Mouse (Mus musculus) midbrain, embryonic 11.5 days (tissue): ENCODE measurements around the gene Mis12. TPM values are rescaled to one million over a fixed set of nuclear protein-coding genes. Genes with fewer than 3 reads are reported as not detected.

Experiments used
- ATAC-seq: fragments of 200-750 bp; cut with Nextera tagmentation; 2 replicates; pipeline ENCODE4 v1.8.0; 2017; ENCODE audit warnings: moderate TSS enrichment, moderate library complexity; ENCODE audit not compliant: low FRiP score
- DNase-seq: peaks from one replicate; pipeline ENCODE4 v3.0.0; 2015; ENCODE audit warnings: low spot score; ENCODE audit errors: missing footprints
- H3K27ac ChIP-seq: fragments of 300-500 bp; sonication (generic); 2 replicates; pipeline ENCODE4 v1.5.1; 2014; ENCODE audit warnings: low read depth, low read length
- H3K27me3 ChIP-seq: fragments of 300-500 bp; sonication (generic); 2 replicates; pipeline ENCODE4 v1.6.1; 2014; ENCODE audit warnings: mild to moderate bottlenecking, low read length, moderate library complexity, mixed read lengths; ENCODE audit not compliant: control insufficient read depth, insufficient read depth
- H3K36me3 ChIP-seq: fragments of 300-500 bp; sonication (generic); 2 replicates; pipeline ENCODE4 v1.6.1; 2014; ENCODE audit warnings: mild to moderate bottlenecking, low read length, moderate library complexity, mixed read lengths; ENCODE audit not compliant: control insufficient read depth, insufficient read depth
- H3K4me1 ChIP-seq: fragments of 300-500 bp; sonication (generic); 2 replicates; pipeline ENCODE4 v1.6.1; 2014; ENCODE audit warnings: low read length; ENCODE audit not compliant: control insufficient read depth, insufficient read depth
- H3K4me2 ChIP-seq: fragments of 300-500 bp; sonication (generic); 2 replicates; pipeline ENCODE4 v1.6.1; 2014; ENCODE audit warnings: mild to moderate bottlenecking, moderate library complexity
- H3K4me3 ChIP-seq: fragments of 300-500 bp; sonication (generic); 2 replicates; pipeline ENCODE4 v1.5.1; 2014; ENCODE audit warnings: low read depth, low read length
- H3K9ac ChIP-seq: fragments of 300-500 bp; sonication (generic); 2 replicates; pipeline ENCODE4 v1.6.1; 2014; ENCODE audit warnings: low read length
- H3K9me3 ChIP-seq: fragments of 300-500 bp; sonication (generic); 2 replicates; pipeline ENCODE4 v1.6.1; 2016; ENCODE audit warnings: low read length; ENCODE audit not compliant: control insufficient read depth
- WGBS: fragments of 180-500 bp; shearing (Covaris S2); extraction: QIAGEN DNeasy Blood & Tissue Kit; methylation state at CpG from one replicate; pipeline ENCODE4 v1.1.7; 2014; 5-methylcytosine and 5-hydroxymethylcytosine counted together
- polyA plus RNA-seq: library from polyadenylated mRNA; unstranded; fragments of >200 nt; fragmentation: Nextera tagmentation; extraction: Ambion mirVana; gene quantifications from 2 replicates; pipeline ENCODE4 v1.2.1, GENCODE M21; 2014

The Mis12 gene
- polyA plus RNA-seq, 1 experiment from 2014 or later: 57.5 TPM

GRCm38 (mm10) chr11:70980751-70981510, 38.5 kb upstream of the Mis12 start:
- Histone ChIP-seq H3K27ac (no peak overlapping the region), H3K36me3 (peaks cover 33% of the 10 kb centered on the region), H3K27me3 (no peaks in the 10 kb centered on the region), H3K4me1 (peaks cover 8% of the 10 kb centered on the region), H3K9ac (no peak overlapping the region), H3K9me3 (no peaks in the 10 kb centered on the region), H3K4me3 (no peak overlapping the region), H3K4me2 (peak overlapping the region; percentile 67; the same call in 1 of the 2 replicates)
- WGBS: 93% methylated on average over 14 of the region's 14 CpGs
- ATAC-seq (no peak), DNase-seq (peak; percentile 80)

GRCm38 (mm10) chr11:70982030-70982429, 37.4 kb upstream of the Mis12 start:
- 13% methylated on average over 12 of the region's 12 CpGs for WGBS
- Histone ChIP-seq H3K36me3 (peaks cover 38% of the 10 kb centered on the region), H3K4me2 (peak overlapping the region; percentile 67)

GRCm38 (mm10) chr11:70982557-70983228, 36.7 kb upstream of the Mis12 start, which contains the start of gene C1qbp:
Gene C1qbp, minus strand, starts transcription at chr11:70983026.
- H3K36me3 ChIP-seq: peaks cover 32% of the 10 kb centered on the region
- H3K4me1 ChIP-seq: peaks cover 8% of the 10 kb centered on the region
- H3K4me3 ChIP-seq: peak within 1 kb of the TSS; percentile 99
- DNase-seq (peak; percentile 100), ATAC-seq (peak; percentile 97)
- H3K27me3 ChIP-seq: no peaks in the 10 kb centered on the region
- H3K9me3 ChIP-seq: no peaks in the 10 kb centered on the region
- peak within 1 kb of the TSS; percentile 67 for H3K4me2 ChIP-seq
- H3K9ac ChIP-seq: peak within 1 kb of the TSS; percentile 90
- H3K27ac ChIP-seq: no peak within 1 kb of the TSS
- WGBS: under 1% methylated on average over 62 of the region's 64 CpGs

More at GRCm38 (mm10) chr11:70982030-70982429, 37.4 kb upstream of the Mis12 start:
- no peak for ATAC-seq
- peak overlapping the region; percentile 99 for H3K4me3 ChIP-seq
- H3K4me1 ChIP-seq: peaks cover 8% of the 10 kb centered on the region
- H3K27me3 ChIP-seq: no peaks in the 10 kb centered on the region
- H3K9me3 ChIP-seq: no peaks in the 10 kb centered on the region
- peak overlapping the region; percentile 90 for H3K9ac ChIP-seq
- no peak overlapping the region for H3K27ac ChIP-seq
- peak; percentile 85 for DNase-seq

GRCm38 (mm10) chr11:71001167-71001566, 18.2 kb upstream of the Mis12 start:
- Histone ChIP-seq H3K4me2 (no peak overlapping the region), H3K36me3 (peaks cover 10% of the 10 kb centered on the region; the same call in 1 of the 2 replicates), H3K4me3 (no peak overlapping the region), H3K27ac (no peak overlapping the region), H3K27me3 (no peaks in the 10 kb centered on the region), H3K4me1 (peaks cover 14% of the 10 kb centered on the region), H3K9me3 (no peaks in the 10 kb centered on the region), H3K9ac (no peak overlapping the region)
- WGBS: 91% methylated on average over 4 of the region's 4 CpGs
- ATAC-seq: no peak
- no peak for DNase-seq

GRCm38 (mm10) chr11:71003611-71004315, 15.6 kb upstream of the Mis12 start:
- Histone ChIP-seq H3K9me3 (no peaks in the 10 kb centered on the region), H3K27me3 (no peaks in the 10 kb centered on the region), H3K9ac (peak overlapping the region; percentile 75), H3K36me3 (0 out of 2 replicates have a peak, but pooled peaks cover 7% of the 10 kb centered on the region), H3K27ac (peak overlapping the region; percentile 9; the same call in 1 of the 2 replicates), H3K4me1 (peaks cover 14% of the 10 kb centered on the region), H3K4me2 (peak overlapping the region; percentile 88), H3K4me3 (peak overlapping the region; percentile 89)
- ATAC-seq: peak; percentile 90
- DNase-seq: peak; percentile 96
- under 1% methylated on average over 49 of the region's 49 CpGs for WGBS

- Histone ChIP-seq H3K4me1 (peaks cover 14% of the 10 kb centered on the region), H3K4me2 (peak within 1 kb of the TSS; percentile 88), H3K9ac (peak within 1 kb of the TSS; percentile 75), H3K9me3 (no peaks in the 10 kb centered on the region), H3K4me3 (peak within 1 kb of the TSS; percentile 89), H3K27ac (peak within 1 kb of the TSS; percentile 9; the same call in 1 of the 2 replicates), H3K27me3 (no peaks in the 10 kb centered on the region), H3K36me3 (0 out of 2 replicates have a peak, but pooled peaks cover 6% of the 10 kb centered on the region)
- WGBS: under 1% methylated on average over 33 of the region's 35 CpGs
- ATAC-seq (peak; percentile 99), DNase-seq (peak; percentile 99)
These were observed 15.1 kb upstream of the Mis12 start, which contains the start of gene Dhx33 for GRCm38 (mm10) chr11:71004316-71004773. Gene Dhx33, minus strand, starts transcription at chr11:71004437.

- Histone ChIP-seq H3K4me2 (peak overlapping the region; percentile 42), H3K27ac (no peak overlapping the region), H3K36me3 (peaks cover 2% of the 10 kb centered on the region), H3K27me3 (no peaks in the 10 kb centered on the region), H3K9me3 (no peaks in the 10 kb centered on the region), H3K4me3 (peak overlapping the region; percentile 89; the same call in 1 of the 2 replicates), H3K4me1 (peaks cover 14% of the 10 kb centered on the region), H3K9ac (peak overlapping the region; percentile 27; the same call in 1 of the 2 replicates)
- WGBS: 71% methylated on average over 5 of the region's 5 CpGs
- ATAC-seq (no peak), DNase-seq (no peak)
These were observed 14.4 kb upstream of the Mis12 start for GRCm38 (mm10) chr11:71005046-71005445.

GRCm38 (mm10) chr11:71007026-71007425, 12.4 kb upstream of the Mis12 start:
- Histone ChIP-seq H3K27ac (no peak overlapping the region), H3K4me1 (peaks cover 14% of the 10 kb centered on the region), H3K27me3 (no peaks in the 10 kb centered on the region), H3K4me2 (no peak overlapping the region), H3K36me3 (peaks cover 5% of the 10 kb centered on the region), H3K4me3 (no peak overlapping the region), H3K9me3 (no peaks in the 10 kb centered on the region), H3K9ac (no peak overlapping the region)
- 94% methylated on average over 6 of the region's 6 CpGs for whole genome bisulfite sequencing
- no peak for ATAC-seq
- DNase-seq: no peak
